Mouse (Mus musculus): ENCODE measurements at regions not wholly inside any gene's neighbourhood (a gene's known extent, or its start where the extent isn't known, plus 50 kb on each side); places are given as distances from the start of the nearest gene placed in this dataset.
A peak's percentile ranks its signal among the peaks of the same experiment; 100 is the strongest.

GRCm38 (mm10) chr14:80377064-80377463 lies 393.2 kb downstream of the Olfm4 start:
- 0 out of 2 replicates have a peak, but pooled peaks cover 3% of the 10 kb centered on the region for H3K4me1 ChIP-seq
- no peaks in the 10 kb centered on the region for H3K9me3 ChIP-seq
- H3K4me3 ChIP-seq (replicated peaks), result no peak overlapping the region
- no peak for ATAC-seq (ENCODE audit: low FRiP score)
- H3K4me2 ChIP-seq, result no peak overlapping the region
- 63% methylated on average over 1 of the region's 1 CpGs for WGBS
- no peak overlapping the region for H3K27ac ChIP-seq
- H3K36me3 ChIP-seq (replicated peaks), result no peaks in the 10 kb centered on the region
- no peaks in the 10 kb centered on the region for H3K27me3 ChIP-seq
- H3K9ac ChIP-seq, result no peak overlapping the region

GRCm38 (mm10) chr14:80391418-80391817 lies 407.5 kb downstream of the Olfm4 start:
- Histone ChIP-seq H3K27ac (no peak overlapping the region), H3K9me3 (no peaks in the 10 kb centered on the region), H3K4me1 (no peaks in the 10 kb centered on the region; the same call in 1 of the 2 replicates), H3K36me3 (replicated peaks) (no peaks in the 10 kb centered on the region), H3K9ac (no peak overlapping the region), H3K27me3 (no peaks in the 10 kb centered on the region), H3K4me2 (no peak overlapping the region), H3K4me3 (replicated peaks) (no peak overlapping the region)
- 28% methylated on average over 2 of the region's 2 CpGs for WGBS
- ATAC-seq (ENCODE audit: low FRiP score), result peak; percentile 68; the same call in 1 of the 2 replicates

- no peak for ATAC-seq (ENCODE audit: low FRiP score)
- no peaks in the 10 kb centered on the region for H3K4me1 ChIP-seq
- WGBS, result 86% methylated on average over 2 of the region's 2 CpGs
- no peak overlapping the region for H3K4me2 ChIP-seq
- no peak overlapping the region for H3K4me3 ChIP-seq (replicated peaks)
- no peaks in the 10 kb centered on the region for H3K36me3 ChIP-seq (replicated peaks)
- H3K27ac ChIP-seq, result no peak overlapping the region
- H3K27me3 ChIP-seq, result no peaks in the 10 kb centered on the region
- H3K9ac ChIP-seq, result no peak overlapping the region
- no peaks in the 10 kb centered on the region for H3K9me3 ChIP-seq
Observed at GRCm38 (mm10) chr14:80408317-80408716, 424.4 kb downstream of the Olfm4 start.

- H3K27me3 ChIP-seq, result no peaks in the 10 kb centered on the region
- H3K9ac ChIP-seq, result no peak overlapping the region
- H3K4me1 ChIP-seq, result no peaks in the 10 kb centered on the region
- H3K9me3 ChIP-seq, result no peaks in the 10 kb centered on the region
- 81% methylated on average over 3 of the region's 3 CpGs for WGBS
- H3K4me2 ChIP-seq, result no peak overlapping the region
- no peak for ATAC-seq (ENCODE audit: low FRiP score)
- H3K36me3 ChIP-seq (replicated peaks), result no peaks in the 10 kb centered on the region
- H3K4me3 ChIP-seq (replicated peaks), result no peak overlapping the region
- no peak overlapping the region for H3K27ac ChIP-seq
Observed at GRCm38 (mm10) chr14:80418810-80419325, 435.0 kb downstream of the Olfm4 start.

GRCm38 (mm10) chr14:80443820-80444219 lies 459.9 kb downstream of the Olfm4 start:
- H3K4me2 ChIP-seq, result no peak overlapping the region
- ATAC-seq (ENCODE audit: low FRiP score), result no peak

GRCm38 (mm10) chr14:80471470-80471869 lies 487.6 kb downstream of the Olfm4 start:
- H3K27me3 ChIP-seq, result no peaks in the 10 kb centered on the region
- H3K4me1 ChIP-seq, result peaks cover 2% of the 10 kb centered on the region; the same call in 1 of the 2 replicates
- 35% methylated on average over 1 of the region's 1 CpGs for WGBS
- no peak overlapping the region for H3K27ac ChIP-seq
- H3K36me3 ChIP-seq (replicated peaks), result no peaks in the 10 kb centered on the region
- no peak overlapping the region for H3K9ac ChIP-seq
- H3K4me3 ChIP-seq (replicated peaks), result no peak overlapping the region
- no peak for ATAC-seq (ENCODE audit: low FRiP score)
- no peak overlapping the region for H3K4me2 ChIP-seq
- no peaks in the 10 kb centered on the region for H3K9me3 ChIP-seq

More at GRCm38 (mm10) chr14:80443820-80444219, 459.9 kb downstream of the Olfm4 start:
- Histone ChIP-seq H3K9ac (no peak overlapping the region), H3K27ac (no peak overlapping the region), H3K4me1 (no peaks in the 10 kb centered on the region), H3K9me3 (0 out of 2 replicates have a peak, but pooled peaks cover 3% of the 10 kb centered on the region), H3K27me3 (no peaks in the 10 kb centered on the region), H3K36me3 (replicated peaks) (no peaks in the 10 kb centered on the region), H3K4me3 (replicated peaks) (no peak overlapping the region)

GRCm38 (mm10) chr14:80479918-80480317 lies 496.0 kb downstream of the Olfm4 start:
- Histone ChIP-seq H3K4me1 (peaks cover 2% of the 10 kb centered on the region; the same call in 1 of the 2 replicates), H3K27me3 (no peaks in the 10 kb centered on the region), H3K9me3 (no peaks in the 10 kb centered on the region), H3K4me2 (no peak overlapping the region), H3K4me3 (replicated peaks) (no peak overlapping the region), H3K9ac (no peak overlapping the region), H3K27ac (no peak overlapping the region), H3K36me3 (replicated peaks) (no peaks in the 10 kb centered on the region)
- no peak for ATAC-seq (ENCODE audit: low FRiP score)

- WGBS, result 64% methylated on average over 3 of the region's 3 CpGs
Observed at GRCm38 (mm10) chr14:80482771-80483170, 498.9 kb downstream of the Olfm4 start.

GRCm38 (mm10) chr14:80484256-80484655 lies 500.4 kb downstream of the Olfm4 start:
- no peak overlapping the region for H3K4me2 ChIP-seq
- no peaks in the 10 kb centered on the region for H3K36me3 ChIP-seq (replicated peaks)
- H3K9ac ChIP-seq, result no peak overlapping the region
- no peak for ATAC-seq (ENCODE audit: low FRiP score)
- no peak overlapping the region for H3K4me3 ChIP-seq (replicated peaks)
- H3K4me1 ChIP-seq, result peaks cover 8% of the 10 kb centered on the region; the same call in 1 of the 2 replicates
- no peaks in the 10 kb centered on the region for H3K27me3 ChIP-seq
- no peaks in the 10 kb centered on the region for H3K9me3 ChIP-seq
- no peak overlapping the region for H3K27ac ChIP-seq

More at GRCm38 (mm10) chr14:80482771-80483170, 498.9 kb downstream of the Olfm4 start:
- no peak overlapping the region for H3K4me2 ChIP-seq
- peak; percentile 20; the same call in 1 of the 2 replicates for ATAC-seq (ENCODE audit: low FRiP score)
- no peaks in the 10 kb centered on the region for H3K27me3 ChIP-seq
- no peaks in the 10 kb centered on the region for H3K9me3 ChIP-seq
- no peak overlapping the region for H3K9ac ChIP-seq
- no peak overlapping the region for H3K27ac ChIP-seq
- no peaks in the 10 kb centered on the region for H3K36me3 ChIP-seq (replicated peaks)
- peaks cover 8% of the 10 kb centered on the region; the same call in 1 of the 2 replicates for H3K4me1 ChIP-seq
- no peak overlapping the region for H3K4me3 ChIP-seq (replicated peaks)

- Histone ChIP-seq H3K27me3 (no peaks in the 10 kb centered on the region), H3K4me3 (replicated peaks) (no peak overlapping the region), H3K36me3 (replicated peaks) (no peaks in the 10 kb centered on the region), H3K4me2 (no peak overlapping the region), H3K4me1 (peaks cover 8% of the 10 kb centered on the region; the same call in 1 of the 2 replicates), H3K9ac (no peak overlapping the region), H3K9me3 (no peaks in the 10 kb centered on the region), H3K27ac (no peak overlapping the region)
- ATAC-seq (ENCODE audit: low FRiP score), result no peak
Observed at GRCm38 (mm10) chr14:80485149-80485548, 501.3 kb downstream of the Olfm4 start.

GRCm38 (mm10) chr14:80486605-80487004 lies 502.7 kb downstream of the Olfm4 start:
- 54% methylated on average over 6 of the region's 6 CpGs for WGBS
- no peak for ATAC-seq (ENCODE audit: low FRiP score)

GRCm38 (mm10) chr14:80492043-80492900 lies 508.4 kb downstream of the Olfm4 start:
- H3K9ac ChIP-seq, result no peak overlapping the region
- 38% methylated on average over 10 of the region's 10 CpGs for WGBS
- H3K4me1 ChIP-seq, result peaks cover 6% of the 10 kb centered on the region; the same call in 1 of the 2 replicates
- no peak overlapping the region for H3K27ac ChIP-seq
- H3K4me2 ChIP-seq, result no peak overlapping the region
- ATAC-seq (ENCODE audit: low FRiP score), result peak; percentile 55
- no peaks in the 10 kb centered on the region for H3K36me3 ChIP-seq (replicated peaks)
- no peaks in the 10 kb centered on the region for H3K27me3 ChIP-seq
- H3K9me3 ChIP-seq, result no peaks in the 10 kb centered on the region
- no peak overlapping the region for H3K4me3 ChIP-seq (replicated peaks)

More at GRCm38 (mm10) chr14:80486605-80487004, 502.7 kb downstream of the Olfm4 start:
- Histone ChIP-seq H3K9me3 (no peaks in the 10 kb centered on the region), H3K27ac (no peak overlapping the region), H3K4me2 (no peak overlapping the region), H3K4me3 (replicated peaks) (no peak overlapping the region), H3K4me1 (peaks cover 8% of the 10 kb centered on the region; the same call in 1 of the 2 replicates), H3K9ac (no peak overlapping the region), H3K27me3 (no peaks in the 10 kb centered on the region), H3K36me3 (replicated peaks) (no peaks in the 10 kb centered on the region)
